Mouse (Mus musculus): ENCODE measurements around the gene Mis18a. TPM values are rescaled to one million over a fixed set of nuclear protein-coding genes. Genes with fewer than 3 reads are reported as not detected.
A peak's percentile ranks its signal among the peaks of the same experiment; 100 is the strongest.

Mis18a gene
- polyA plus RNA-seq, 1 experiment from 2014 or later = 41.9 TPM

DNA sequence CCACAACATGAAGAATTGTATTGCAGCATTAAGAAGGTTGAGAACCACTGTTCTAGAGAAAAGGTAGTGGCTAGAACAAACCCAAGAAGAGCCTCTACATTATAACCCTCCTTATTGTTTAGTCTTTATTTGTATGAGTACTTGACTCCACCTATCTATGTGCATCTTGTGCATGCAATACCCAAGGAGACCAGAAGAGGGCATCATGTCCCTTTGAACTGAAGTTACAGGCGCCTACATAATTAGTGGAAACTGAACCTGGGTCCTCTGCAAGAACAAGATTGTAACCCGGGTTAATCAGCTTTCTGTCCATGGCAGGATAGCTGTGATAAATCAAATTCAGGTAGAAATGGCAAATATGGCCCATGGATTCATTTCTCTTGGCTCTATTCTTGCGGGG, 48.4 kb downstream of the Mis18a start:
- ATAC-seq (ENCODE audit: insufficient read depth) = no peak
- WGBS (ENCODE audit: insufficient replicate concordance) = 63% methylated on average over 3 of the region's 3 CpGs

DNA sequence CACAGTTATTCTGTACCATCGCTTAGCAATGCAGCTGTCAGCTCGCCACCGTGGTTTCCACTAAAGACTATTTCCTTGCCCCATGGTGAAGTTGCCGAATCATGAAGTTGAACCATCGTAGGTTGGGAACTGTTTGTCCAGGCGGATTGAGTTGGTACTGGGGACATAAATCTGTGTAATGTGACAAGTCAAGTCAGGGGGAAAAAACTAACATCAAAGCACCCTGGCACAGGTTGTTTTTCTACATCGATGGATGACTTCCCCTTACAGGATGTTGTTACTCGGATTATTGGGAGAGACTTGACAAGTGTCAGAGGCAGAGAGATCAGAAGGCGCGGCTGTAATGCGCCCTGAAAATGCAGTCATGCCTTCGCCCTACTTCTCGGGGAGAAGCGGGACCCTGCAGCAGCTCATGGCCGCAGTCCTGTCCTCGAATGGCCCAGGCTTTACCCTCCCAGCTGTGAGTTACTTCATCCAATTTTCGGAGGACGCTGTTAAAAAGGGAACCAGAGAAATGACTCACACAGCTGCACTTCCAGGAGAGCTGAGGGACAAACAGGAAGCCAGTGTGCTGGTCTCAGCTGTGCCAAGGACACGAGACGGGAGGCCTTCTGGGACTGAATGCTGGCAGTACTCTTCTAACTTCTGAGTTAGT, 50.2 kb downstream of the Mis18a start:
- no peak for ATAC-seq (ENCODE audit: insufficient read depth)
- H3K36me3 ChIP-seq (replicated peaks) = no peaks in the 10 kb centered on the region
- WGBS (ENCODE audit: insufficient replicate concordance) = 21% methylated on average over 20 of the region's 20 CpGs
- no peaks in the 10 kb centered on the region for H3K9me3 ChIP-seq (replicated peaks)
- H3K4me3 ChIP-seq (replicated peaks) = no peak overlapping the region
- H3K27me3 ChIP-seq = no peaks in the 10 kb centered on the region
- no peak overlapping the region for H3K9ac ChIP-seq
- H3K4me1 ChIP-seq (replicated peaks) = no peaks in the 10 kb centered on the region
- peak overlapping the region; percentile 25 for H3K4me2 ChIP-seq
- H3K27ac ChIP-seq (replicated peaks) = no peak overlapping the region

More for the DNA sequence above, 48.4 kb downstream of the Mis18a start:
- Histone ChIP-seq H3K4me3 (replicated peaks) (no peak overlapping the region), H3K4me1 (replicated peaks) (no peaks in the 10 kb centered on the region), H3K9me3 (replicated peaks) (no peaks in the 10 kb centered on the region), H3K4me2 (no peak overlapping the region), H3K27me3 (no peaks in the 10 kb centered on the region), H3K36me3 (replicated peaks) (no peaks in the 10 kb centered on the region), H3K9ac (no peak overlapping the region), H3K27ac (replicated peaks) (no peak overlapping the region)

DNA sequence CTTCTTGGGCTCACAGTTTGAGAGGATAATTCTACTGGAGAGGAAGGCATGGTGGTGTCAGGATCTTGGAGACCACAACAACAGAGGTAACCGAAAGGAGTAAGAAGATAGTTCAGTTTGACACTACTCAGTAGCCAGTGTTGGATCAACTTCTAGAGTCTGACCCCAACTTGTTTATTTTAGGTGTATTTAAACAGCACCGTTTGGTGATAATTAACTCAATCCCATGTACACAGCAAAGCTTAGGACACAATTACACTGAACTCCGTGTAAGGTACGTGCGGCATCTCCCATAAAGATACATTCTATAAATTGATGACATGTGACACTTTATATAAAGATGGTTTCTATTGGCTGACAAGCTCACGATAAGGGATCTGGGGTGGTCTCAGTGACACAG, 52.6 kb downstream of the Mis18a start:
- H3K4me1 ChIP-seq (replicated peaks) = no peaks in the 10 kb centered on the region
- no peak overlapping the region for H3K27ac ChIP-seq (replicated peaks)
- H3K4me3 ChIP-seq (replicated peaks) = no peak overlapping the region
- H3K27me3 ChIP-seq = no peaks in the 10 kb centered on the region
- WGBS (ENCODE audit: insufficient replicate concordance) = 75% methylated on average over 6 of the region's 6 CpGs
- no peaks in the 10 kb centered on the region for H3K36me3 ChIP-seq (replicated peaks)
- no peak for ATAC-seq (ENCODE audit: insufficient read depth)
- no peak overlapping the region for H3K4me2 ChIP-seq
- H3K9ac ChIP-seq = no peak overlapping the region
- H3K9me3 ChIP-seq (replicated peaks) = no peaks in the 10 kb centered on the region

DNA sequence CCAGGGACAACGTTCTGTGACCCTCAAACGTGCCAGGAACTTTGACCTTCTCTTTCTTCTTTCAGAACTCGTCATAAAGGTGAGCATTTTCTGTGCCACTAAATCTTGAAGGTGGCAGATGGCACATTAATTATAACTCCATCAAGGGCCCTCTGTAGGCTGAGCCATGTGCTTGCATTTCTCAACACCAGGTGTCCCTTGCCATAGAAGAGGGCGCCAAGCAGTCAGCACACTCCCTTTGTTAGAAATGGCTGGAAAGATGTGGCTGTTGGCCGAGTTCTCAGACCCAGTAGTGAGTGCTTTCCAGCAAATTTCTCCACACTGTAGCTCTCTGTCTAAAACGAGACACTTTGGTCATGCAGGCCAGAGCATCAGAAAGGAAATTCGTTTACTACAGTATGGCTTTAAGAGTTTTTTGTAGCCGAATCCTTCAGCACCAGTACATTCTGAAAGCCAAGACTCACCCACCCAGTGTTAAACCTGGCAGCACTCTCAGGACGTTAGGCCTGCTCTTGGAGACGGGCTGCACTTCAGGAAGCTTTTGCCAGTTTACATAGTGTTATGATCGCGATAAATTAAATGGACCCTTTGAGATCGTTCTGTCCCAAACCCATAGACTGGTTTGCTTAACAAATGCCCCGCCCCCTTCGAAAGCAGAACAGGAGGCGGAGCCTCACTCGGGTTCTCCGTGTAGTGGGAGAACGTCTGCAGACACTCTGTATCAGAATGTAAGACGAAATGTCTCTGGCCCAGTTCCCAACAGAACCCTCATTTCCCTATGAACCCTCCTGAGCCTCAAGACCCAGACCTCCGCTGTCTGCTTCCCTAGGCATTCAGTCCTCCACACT, 53.5 kb downstream of the Mis18a start:
- 67% methylated on average over 21 of the region's 21 CpGs for WGBS (ENCODE audit: insufficient replicate concordance)
- Histone ChIP-seq H3K36me3 (replicated peaks) (no peaks in the 10 kb centered on the region), H3K4me2 (no peak overlapping the region), H3K4me1 (replicated peaks) (no peaks in the 10 kb centered on the region), H3K27ac (replicated peaks) (no peak overlapping the region), H3K9me3 (replicated peaks) (no peaks in the 10 kb centered on the region), H3K4me3 (replicated peaks) (no peak overlapping the region), H3K27me3 (no peaks in the 10 kb centered on the region), H3K9ac (no peak overlapping the region)
- ATAC-seq (ENCODE audit: insufficient read depth) = no peak

Other genes starting within 250 kb of the Mis18a start
- gene Mrap, start 10.8 kb upstream of the Mis18a start, polyA plus RNA-seq (2015; fragmentation: Nextera tagmentation; extraction: Ambion mirVana) = 32.9 and 34.0 TPM in 2 replicates
- gene Urb1, start 83.0 kb upstream of the Mis18a start, polyA plus RNA-seq (2015; fragmentation: Nextera tagmentation; extraction: Ambion mirVana) = 4.3 and 4.5 TPM in 2 replicates
- 0.39 and 0.48 TPM in 2 replicates for gene Eva1c, start 99.3 kb upstream of the Mis18a start, polyA plus RNA-seq (2015; fragmentation: Nextera tagmentation; extraction: Ambion mirVana)
- 17.3 and 18.1 TPM in 2 replicates for gene Cfap298, start 207.7 kb upstream of the Mis18a start, polyA plus RNA-seq (2015; fragmentation: Nextera tagmentation; extraction: Ambion mirVana)

All from liver, embryonic 15.5 days (tissue).